Mouse (Mus musculus) hindbrain, embryonic 13.5 days (tissue): Measurements from ENCODE around the gene Tuba8. TPM values are rescaled to one million over a fixed set of nuclear protein-coding genes. Genes with fewer than 3 reads are reported as not detected.

Experiments
- polyA plus RNA-seq: library from polyadenylated mRNA; unstranded; fragments of >200 nt; fragmentation: Nextera tagmentation; extraction: Ambion mirVana; gene quantifications from 2 replicates; pipeline ENCODE4 v1.2.1, GENCODE M21; 2015

The Tuba8 gene
- polyA plus RNA-seq, 1 experiment from 2014 or later, result 0.40 TPM

Other genes starting within 250 kb of the Tuba8 start
- 33.8 and 34.5 TPM in 2 replicates for gene Mical3, start 79.7 kb upstream of the Tuba8 start, polyA plus RNA-seq
- 13.9 and 14.7 TPM in 2 replicates for gene Pex26, start 27.0 kb upstream of the Tuba8 start, polyA plus RNA-seq
- 0.96 and 1.0 TPM in 2 replicates for gene Usp18, start 35.2 kb downstream of the Tuba8 start, polyA plus RNA-seq
- 35.8 and 36.9 TPM in 2 replicates for gene Slc6a13, start 89.5 kb downstream of the Tuba8 start, polyA plus RNA-seq
- gene Slc6a12, start 132.4 kb downstream of the Tuba8 start, polyA plus RNA-seq, result 0.27 and 0.44 TPM in 2 replicates